Mouse (Mus musculus): ENCODE results near the gene Stxbp1.
"Not testable (repeated sequence)": the region's sequence is repeated elsewhere in the genome, so short reads cannot be mapped to it uniquely, and the experiment has no call there.

GRCm38 (mm10) chr2:32853716-32854115, 6.7 kb upstream of the Stxbp1 start:
- not testable (repeated sequence) for TF ChIP-seq CTCF (IDR thresholded peaks at IDR 0.05; ENCODE audit: control insufficient read depth, insufficient read depth, low read length); POLR2A (IDR thresholded peaks at IDR 0.05; ENCODE audit: borderline replicate concordance, control insufficient read depth, low read depth, low read length)
